Mouse (Mus musculus) liver, adult (tissue): ENCODE measurements around the gene Ttc16.

Experiments
- GATA4 ChIP-seq: IDR thresholded peaks from 2 replicates; pipeline ENCODE4 v1.6.1; 2014; ENCODE audit warnings: mild to moderate bottlenecking, low read length; ENCODE audit not compliant: insufficient replicate concordance

The Ttc16 gene

GRCm38 (mm10) chr2:32737008-32737407 lies 38.4 kb downstream of the Ttc16 start:
- TF ChIP-seq GATA4 = no peak

- TF ChIP-seq GATA4 = no peak
Measured at GRCm38 (mm10) chr2:32736306-32736829, 39.1 kb downstream of the Ttc16 start.

GRCm38 (mm10) chr2:32734933-32735332 lies 40.5 kb downstream of the Ttc16 start:
- peak; percentile 79 for TF ChIP-seq GATA4

GRCm38 (mm10) chr2:32734480-32734879 lies 41.0 kb downstream of the Ttc16 start:
- no peak; the same call in 1 of the 2 replicates for TF ChIP-seq GATA4

GRCm38 (mm10) chr2:32732695-32733094 lies 42.7 kb downstream of the Ttc16 start:
- no peak for TF ChIP-seq GATA4

- no peak for TF ChIP-seq GATA4
Measured at GRCm38 (mm10) chr2:32731911-32732310, 43.5 kb downstream of the Ttc16 start.

- no peak for TF ChIP-seq GATA4
Measured at GRCm38 (mm10) chr2:32730854-32731253, 44.6 kb downstream of the Ttc16 start.

GRCm38 (mm10) chr2:32729547-32729946 lies 45.9 kb downstream of the Ttc16 start:
- TF ChIP-seq GATA4 = no peak

- peak; percentile 45; the same call in 1 of the 2 replicates for TF ChIP-seq GATA4
Measured at GRCm38 (mm10) chr2:32728463-32728862, 47.0 kb downstream of the Ttc16 start.

GRCm38 (mm10) chr2:32727435-32727834 lies 48.0 kb downstream of the Ttc16 start:
- no peak for TF ChIP-seq GATA4

GRCm38 (mm10) chr2:32724832-32725790 lies 50.3 kb downstream of the Ttc16 start:
- TF ChIP-seq GATA4 = no peak

GRCm38 (mm10) chr2:32724149-32724548 lies 51.3 kb downstream of the Ttc16 start:
- no peak for TF ChIP-seq GATA4

GRCm38 (mm10) chr2:32722581-32722980 lies 52.9 kb downstream of the Ttc16 start:
- TF ChIP-seq GATA4 = no peak

GRCm38 (mm10) chr2:32722046-32722445 lies 53.4 kb downstream of the Ttc16 start:
- TF ChIP-seq GATA4 = no peak

GRCm38 (mm10) chr2:32720681-32721229 lies 54.7 kb downstream of the Ttc16 start, which contains the start of gene Sh2d3c:
Sh2d3c (plus strand) TSS chr2:32721055.
- no peak for TF ChIP-seq GATA4

- no peak for TF ChIP-seq GATA4
Measured at GRCm38 (mm10) chr2:32720053-32720452, 55.4 kb downstream of the Ttc16 start.
